Mouse (Mus musculus) gastrocnemius, postnatal 14 days (tissue): Measurements from ENCODE around the gene Gm8020. TPM values are rescaled to one million over a fixed set of nuclear protein-coding genes. Genes with fewer than 3 reads are reported as not detected.
"Not testable (repeated sequence)": the region's sequence is repeated elsewhere in the genome, so short reads cannot be mapped to it uniquely, and the experiment has no call there.

ENCODE experiments used
- DNase-seq: peaks from one replicate; pipeline ENCODE4 v3.0.0; 2021; ENCODE audit warnings: mixed read lengths
- intact Hi-C: fragments of 180-260 bp; cut with DNase I; formaldehyde crosslinking; loops from one replicate; pipeline ENCODE4 v1.15.1; 2025; ENCODE audit warnings: low total_unique reads
- long read RNA-seq, 2 experiments: library from polyadenylated mRNA; stranded (forward); transcript quantifications; one replicate each; pipeline ENCODE4 v2.0.0; 2021
- total RNA-seq, 2 experiments: library from RNA; stranded (reverse); gene quantifications; 2 replicates each; pipeline ENCODE4 v1.2.3; 2021

Gene Gm8020
- not detected for total RNA-seq
- long read RNA-seq, experiment 1: 0 reads
- long read RNA-seq, experiment 2: 0 reads

DNA sequence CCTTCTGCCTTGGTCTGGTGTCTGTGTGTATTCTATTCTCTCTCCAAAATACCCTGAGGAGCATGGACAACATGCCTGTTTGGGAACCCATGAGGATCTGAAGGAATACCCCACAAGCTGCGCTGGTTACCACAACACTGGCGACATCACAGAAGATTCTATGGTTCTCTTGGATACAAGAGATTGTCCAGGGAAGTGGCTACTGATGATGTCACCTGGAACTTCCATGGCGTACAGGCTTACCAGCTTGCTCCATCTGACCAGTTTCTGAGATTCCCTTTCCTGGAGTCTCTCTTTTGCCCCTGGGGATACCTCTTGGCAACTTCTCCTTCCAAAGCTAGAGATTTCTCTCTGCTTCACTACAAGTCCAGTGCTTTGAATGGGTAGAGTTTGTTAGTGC lies at the start of gene Gm8020:
Gm8020 (minus strand) TSS at position 101 of the 400 bp plus-strand sequence.
- intact Hi-C loops, DNase-seq: not testable (repeated sequence)

DNA sequence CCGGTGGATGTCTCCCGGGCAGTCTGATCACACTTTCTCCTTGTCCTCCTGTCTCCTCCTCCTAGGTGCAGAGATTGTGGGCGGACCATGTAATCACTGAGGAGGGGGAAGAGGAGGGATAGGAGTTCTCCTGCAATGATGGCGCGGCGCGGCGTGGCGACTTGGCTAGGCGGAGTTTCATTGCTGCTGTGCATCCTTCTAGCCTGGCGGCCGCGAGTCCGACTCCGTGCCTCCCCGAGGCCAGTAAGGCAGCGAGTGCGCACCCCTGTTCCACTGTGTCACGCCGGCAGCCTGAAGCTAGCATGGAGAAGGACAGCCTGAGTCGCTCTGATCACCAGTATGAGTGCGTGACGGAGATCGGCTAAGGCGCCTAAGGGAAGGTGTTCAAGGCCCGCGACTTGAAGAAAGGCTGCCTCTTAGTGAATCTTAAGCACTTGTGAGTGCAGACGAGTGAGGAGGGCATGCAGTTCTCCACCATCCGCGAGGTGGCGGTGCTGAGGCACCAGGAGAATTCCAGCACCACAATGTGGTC lies 41.1 kb upstream of the Gm8020 start:
- intact Hi-C loops: not testable (repeated sequence)

DNA sequence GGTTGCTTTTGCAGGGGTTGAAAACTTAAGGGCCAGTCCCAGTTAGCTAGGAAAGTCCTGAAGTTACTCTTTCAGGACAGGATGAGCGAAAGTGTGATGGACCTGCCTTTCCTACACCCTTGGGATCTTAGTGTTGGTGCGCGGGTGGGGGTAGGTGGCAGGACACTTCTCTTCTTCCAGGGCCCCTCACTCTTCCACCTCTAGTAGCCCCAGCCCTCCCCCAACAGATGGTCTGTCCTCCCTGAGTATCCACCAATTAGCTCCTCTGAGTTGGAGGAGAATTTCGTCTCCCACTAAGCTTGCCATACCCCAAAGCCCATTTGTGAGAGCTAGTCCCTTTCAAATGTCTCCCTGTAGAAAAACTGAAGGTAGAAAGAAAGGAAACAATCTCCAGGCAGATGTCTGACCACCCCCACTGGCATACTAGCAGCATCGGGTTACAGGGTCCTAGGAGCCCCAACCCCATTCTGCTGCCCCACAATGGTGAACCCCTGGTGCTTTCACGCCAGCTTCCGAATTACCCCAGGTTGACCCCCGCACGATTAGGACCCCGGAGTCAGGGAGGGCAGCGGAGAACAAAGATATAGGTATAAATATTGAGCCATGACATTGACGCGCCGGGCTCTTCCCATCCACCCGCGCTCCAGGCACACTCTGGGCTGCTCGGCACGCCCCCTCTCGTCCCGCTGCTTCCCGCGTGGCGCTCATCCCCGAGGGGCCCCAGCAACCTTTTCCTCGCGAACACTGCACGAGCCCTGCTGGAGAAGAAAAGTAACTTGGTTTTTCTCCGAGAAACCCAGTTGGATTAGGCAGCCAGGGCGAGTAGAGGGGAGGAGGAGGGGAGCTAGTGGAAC lies 40.4 kb upstream of the Gm8020 start:
- DNase-seq, intact Hi-C loops: not testable (repeated sequence)

More for the DNA sequence above, 41.1 kb upstream of the Gm8020 start:
- peak; percentile 3 for DNase-seq

GRCm38 (mm10) chr14:42524182-42524581 lies 22.0 kb upstream of the Gm8020 start, which contains the start of gene Gm8024:
Gm8024 (minus strand) TSS chr14:42524282.
- DNase-seq, intact Hi-C loops: not testable (repeated sequence)

DNA sequence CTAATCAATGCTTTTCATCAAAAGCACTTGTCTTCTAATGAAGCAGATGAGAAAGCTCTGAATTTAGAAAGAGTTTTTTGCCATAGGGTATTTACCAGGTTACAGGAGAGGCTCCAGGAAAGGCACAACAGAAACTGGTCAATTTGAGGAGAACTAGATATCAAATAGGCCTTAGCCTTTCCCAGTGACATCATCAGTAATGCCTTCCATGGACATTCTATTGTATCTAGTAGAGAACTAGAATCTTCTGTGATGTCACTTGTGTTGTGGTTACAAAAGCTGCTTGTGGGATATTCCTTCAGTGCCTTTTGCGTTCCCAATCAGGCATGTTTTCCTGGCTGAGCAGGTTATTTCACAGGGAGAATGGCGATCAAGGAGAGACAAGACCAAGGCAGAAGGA lies 38.6 kb downstream of the Gm8020 start, which contains the start of gene Gm8011:
Gm8011 (plus strand) TSS at position 301 of the 400 bp plus-strand sequence.
- intact Hi-C loops, DNase-seq: not testable (repeated sequence)

Other genes with a start within 250 kb of the Gm8020 start
- not detected for gene Gm17026, start 242.3 kb downstream of the Gm8020 start, total RNA-seq
- not detected for gene Gm9611, start 205.0 kb downstream of the Gm8020 start, total RNA-seq
- gene Gm7995, start 192.1 kb downstream of the Gm8020 start, total RNA-seq: not detected
- not detected for gene Gm8005, start 62.7 kb downstream of the Gm8020 start, total RNA-seq
- not detected for gene Gm8011, start 38.5 kb downstream of the Gm8020 start, total RNA-seq
- gene Gm8024, start 21.9 kb upstream of the Gm8020 start, total RNA-seq: not detected
- not detected for gene Gm17124, start 97.5 kb upstream of the Gm8020 start, total RNA-seq
- gene Gm3633, start 139.6 kb upstream of the Gm8020 start, total RNA-seq: not detected
- not detected for gene Gm10378, start 153.6 kb upstream of the Gm8020 start, total RNA-seq